Mouse (Mus musculus): ENCODE measurements around the gene Myh14. TPM values are rescaled to one million over a fixed set of nuclear protein-coding genes. Genes with fewer than 3 reads are reported as not detected.

Gene Myh14
- total RNA-seq, 1 experiment from 2014 or later = 4.3 TPM

DNA sequence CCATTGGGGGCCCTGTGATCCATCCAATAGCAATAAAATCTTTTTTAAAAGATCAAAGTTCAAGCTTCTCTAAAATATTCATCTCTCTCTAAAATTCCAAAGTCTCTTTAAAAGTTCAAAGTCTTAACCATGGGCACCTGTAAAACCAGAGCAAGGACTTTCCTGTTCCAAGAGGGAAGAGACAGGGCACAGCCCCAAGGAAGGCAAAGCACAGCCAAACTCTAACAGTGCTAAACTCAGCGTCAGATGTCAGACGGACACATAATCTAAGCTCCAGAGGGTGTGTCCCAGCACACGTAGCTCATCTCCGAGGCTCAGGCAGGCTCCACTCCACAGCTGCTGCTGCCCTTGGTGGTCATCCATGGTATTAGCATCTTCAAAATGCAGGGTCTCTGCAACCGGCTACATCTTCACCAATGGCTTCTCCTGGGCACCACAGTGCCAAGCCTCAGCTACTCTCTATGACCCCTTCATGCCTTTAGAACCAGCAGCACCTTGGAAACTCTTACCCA lies 94.3 kb downstream of the Myh14 start:
- DNase-seq = no peak

DNA sequence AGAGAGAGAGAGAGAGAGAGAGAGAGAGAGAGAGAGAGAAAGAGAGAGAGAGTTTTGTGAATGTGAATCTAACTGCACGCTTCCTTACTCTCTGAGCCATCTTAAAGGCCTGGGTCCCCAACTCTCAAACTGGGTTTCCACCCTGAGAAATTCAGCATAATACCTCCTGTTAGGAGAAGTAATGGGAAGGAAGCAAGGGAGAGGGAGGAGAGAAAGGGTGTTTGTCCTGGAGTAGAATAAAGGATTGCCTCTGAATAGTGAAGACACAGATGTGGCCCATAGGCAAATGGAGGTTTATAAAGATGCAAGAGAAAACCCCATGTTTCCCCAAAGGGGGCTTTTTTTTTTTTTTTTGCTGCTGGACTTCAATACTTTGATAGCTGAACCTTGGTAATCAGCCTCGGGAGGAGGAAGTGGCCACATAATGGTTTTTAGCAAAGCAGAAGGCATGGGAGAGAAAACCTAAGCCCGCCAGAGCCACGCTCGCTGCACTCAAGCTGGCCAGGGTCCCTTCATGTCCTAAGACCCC lies 97.6 kb downstream of the Myh14 start:
- DNase-seq = no peak

DNA sequence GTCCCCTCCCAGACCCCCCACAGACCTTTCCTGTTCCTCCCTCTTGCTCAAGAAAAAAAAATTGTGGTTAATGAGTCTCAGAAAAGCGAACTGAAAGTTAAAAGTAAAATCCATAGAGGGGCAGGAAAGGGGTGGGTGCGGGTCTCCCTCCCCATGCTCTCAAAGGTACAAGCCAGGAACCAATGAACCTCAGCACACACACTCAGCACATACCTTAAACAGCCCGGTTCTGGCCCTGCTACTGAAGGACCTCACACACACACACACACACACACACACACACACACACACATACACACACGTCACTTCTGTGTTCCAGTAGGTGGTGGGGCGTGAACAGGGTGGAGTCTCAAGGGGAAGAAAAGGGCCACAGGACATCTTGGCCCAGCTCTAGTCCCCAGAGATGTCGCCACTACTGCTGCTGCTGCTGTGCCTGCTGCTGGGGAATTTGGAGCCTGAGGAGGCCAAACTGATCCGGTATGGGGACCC lies 98.4 kb downstream of the Myh14 start, which contains the start of gene Napsa:
Gene Napsa, plus strand, starts transcription at position 168 of the 489 bp plus-strand sequence.
- no peak for DNase-seq

DNA sequence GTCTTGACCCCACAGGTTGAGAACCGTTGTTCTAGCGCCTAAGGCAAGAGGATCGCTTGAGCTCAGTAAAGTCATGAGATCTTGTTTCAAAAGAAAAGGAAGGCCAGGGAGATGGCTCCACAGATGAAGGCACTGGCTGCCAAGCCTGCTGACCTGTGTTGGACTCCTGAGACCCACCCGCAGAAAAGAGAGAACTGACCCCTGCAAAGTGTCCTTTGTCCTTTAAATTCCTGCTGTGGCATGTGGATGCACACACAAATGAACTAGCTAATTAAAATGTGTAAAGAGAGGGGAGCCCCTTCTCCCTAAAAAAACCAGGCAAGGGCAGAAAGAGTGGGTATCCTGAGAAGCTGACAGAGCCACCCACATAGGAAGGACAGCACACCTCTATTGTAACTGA lies 98.8 kb downstream of the Myh14 start:
- DNase-seq = no peak

DNA sequence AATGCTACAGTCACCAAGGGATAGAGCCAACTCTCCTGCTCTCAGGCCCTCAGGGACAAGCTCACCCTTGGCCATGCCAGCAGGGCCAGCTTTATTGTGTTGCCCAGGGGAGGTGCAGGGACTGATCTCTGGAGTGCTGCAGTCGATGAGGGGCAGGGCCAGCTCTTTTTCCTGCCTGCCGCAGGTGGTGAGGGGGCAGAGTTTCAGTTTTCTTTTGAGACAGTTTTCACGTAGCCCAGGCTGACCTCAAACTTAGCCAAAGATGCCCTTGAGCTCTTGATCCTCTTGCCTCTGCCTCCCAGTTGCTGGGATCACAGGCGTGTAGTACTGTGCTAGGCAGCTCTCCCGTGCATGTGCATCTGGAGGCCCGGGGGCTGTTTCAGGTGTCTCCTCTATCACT lies 99.7 kb downstream of the Myh14 start:
- no peak for DNase-seq

DNA sequence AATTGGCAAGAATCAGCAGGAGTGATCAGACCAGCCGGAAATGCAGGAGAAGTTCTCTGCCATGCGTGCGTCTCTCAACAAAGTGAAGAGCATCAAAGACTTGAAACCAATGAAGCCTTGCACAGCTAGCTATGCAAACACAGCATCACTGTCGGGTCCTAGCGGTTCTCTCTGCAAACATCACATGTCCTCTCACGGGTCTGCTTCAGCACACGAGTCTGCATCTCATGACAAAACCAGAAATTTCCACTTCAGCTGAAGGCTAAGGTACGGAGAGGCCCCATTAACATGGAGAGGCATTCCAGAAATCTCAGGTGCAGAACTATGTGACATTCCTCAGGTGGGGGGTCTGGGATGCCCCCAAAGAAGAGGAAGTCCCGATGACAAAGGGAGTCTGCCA lies 101.8 kb downstream of the Myh14 start:
- no peak for DNase-seq

DNA sequence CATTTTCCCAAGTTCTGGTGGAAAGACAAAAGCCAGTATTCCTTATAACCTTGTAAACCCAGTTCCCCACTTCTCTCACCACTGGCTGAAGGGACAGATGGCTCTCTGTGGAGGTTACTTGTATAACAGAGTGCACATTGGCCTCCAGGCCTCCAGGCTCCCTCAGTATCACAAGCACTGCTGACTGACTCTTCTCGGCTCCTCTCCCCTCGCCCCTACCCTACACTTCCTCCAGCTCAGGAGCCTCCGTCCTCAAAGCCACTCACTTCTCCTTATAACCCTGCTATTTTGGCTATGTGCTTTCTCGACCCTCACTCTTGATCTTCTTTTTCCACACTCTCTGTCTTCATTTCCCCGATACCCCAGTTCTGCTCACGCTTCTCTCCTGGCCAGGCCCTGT lies 105.2 kb downstream of the Myh14 start:
- no peak for DNase-seq

DNA sequence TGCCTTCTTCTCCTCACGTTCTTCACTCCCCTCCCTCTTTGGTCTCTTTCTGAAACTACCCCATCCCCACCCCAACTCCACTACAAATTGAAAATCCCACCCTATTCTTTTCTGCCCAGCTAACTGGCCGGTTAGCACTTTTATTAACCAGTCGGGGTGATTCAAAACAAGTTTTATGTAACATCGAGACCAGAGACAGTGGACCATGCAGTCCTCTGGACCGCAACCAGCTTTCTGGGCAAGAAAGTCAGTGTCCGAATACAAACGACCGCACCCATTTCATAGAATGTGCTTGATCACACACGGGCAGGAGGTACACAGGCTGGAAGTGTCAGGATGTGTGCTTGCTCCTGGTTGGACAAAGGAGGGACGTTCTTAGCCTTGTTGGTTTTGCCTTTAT lies 106.2 kb downstream of the Myh14 start:
- DNase-seq = no peak

DNA sequence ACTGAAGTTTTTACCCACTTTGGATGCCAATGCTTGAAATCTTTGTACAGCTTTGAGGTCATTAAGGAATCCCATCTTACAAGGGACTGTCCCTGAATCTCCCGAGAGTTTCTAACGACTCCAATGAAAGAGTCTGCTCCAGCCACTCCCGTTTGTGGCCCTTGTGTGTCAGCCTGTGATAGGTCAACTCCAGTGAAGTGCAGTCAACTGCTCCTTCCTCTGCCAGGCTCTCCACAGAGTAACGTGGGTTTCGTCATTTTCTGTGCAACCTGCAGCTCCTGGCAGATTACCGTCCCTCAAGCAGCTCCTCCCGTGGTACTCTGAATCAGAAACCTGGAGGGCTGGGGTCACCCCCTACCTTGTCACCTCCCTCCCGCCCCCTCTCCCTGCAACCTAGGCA lies 107.4 kb downstream of the Myh14 start:
- DNase-seq = no peak

DNA sequence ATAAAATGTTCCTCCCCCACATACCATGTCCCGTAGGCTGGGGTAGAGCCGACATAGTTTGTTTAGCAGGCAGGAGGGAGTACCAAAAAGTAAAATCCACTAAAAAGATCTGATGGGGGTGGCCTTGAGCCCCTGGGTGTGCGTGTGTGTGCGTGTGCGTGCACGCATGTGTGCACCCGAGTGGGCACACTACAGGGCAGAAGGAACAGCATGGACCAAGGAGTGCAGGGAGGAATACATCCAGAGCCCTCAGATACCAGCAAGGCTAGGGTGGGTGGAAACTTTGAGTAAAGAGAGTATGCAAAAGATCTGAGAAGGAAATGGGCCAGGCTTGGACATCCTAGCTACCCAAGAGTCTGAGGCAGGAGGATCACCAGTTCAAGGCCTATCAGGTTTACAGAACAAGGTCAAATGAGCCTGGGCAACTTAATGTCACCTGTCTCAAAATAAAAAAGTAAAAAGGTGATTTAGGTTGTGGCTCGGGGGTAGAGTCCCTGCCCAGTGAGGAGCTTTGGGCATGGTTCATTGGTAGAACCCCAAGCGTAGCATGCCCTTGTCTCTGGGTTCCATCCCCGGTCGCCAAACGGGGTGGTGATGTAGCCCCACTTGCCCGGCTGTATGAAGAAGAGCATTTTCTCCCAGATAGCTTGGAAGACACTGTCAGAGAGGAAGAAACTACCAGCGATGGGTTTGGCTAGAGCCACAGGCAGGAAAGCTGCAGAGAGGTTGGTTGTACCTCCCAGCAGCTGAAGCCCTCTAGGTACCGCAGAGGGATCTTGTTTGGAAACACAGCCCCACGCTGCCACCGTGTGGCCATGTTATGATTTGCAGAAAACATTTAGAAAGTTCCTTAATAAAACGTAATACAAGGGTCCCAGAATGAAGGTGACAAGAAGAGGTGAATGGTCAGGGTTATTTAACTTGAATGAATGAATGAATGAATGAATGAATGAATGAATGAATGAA lies 109.9 kb downstream of the Myh14 start:
- peak; percentile 74 for DNase-seq

DNA sequence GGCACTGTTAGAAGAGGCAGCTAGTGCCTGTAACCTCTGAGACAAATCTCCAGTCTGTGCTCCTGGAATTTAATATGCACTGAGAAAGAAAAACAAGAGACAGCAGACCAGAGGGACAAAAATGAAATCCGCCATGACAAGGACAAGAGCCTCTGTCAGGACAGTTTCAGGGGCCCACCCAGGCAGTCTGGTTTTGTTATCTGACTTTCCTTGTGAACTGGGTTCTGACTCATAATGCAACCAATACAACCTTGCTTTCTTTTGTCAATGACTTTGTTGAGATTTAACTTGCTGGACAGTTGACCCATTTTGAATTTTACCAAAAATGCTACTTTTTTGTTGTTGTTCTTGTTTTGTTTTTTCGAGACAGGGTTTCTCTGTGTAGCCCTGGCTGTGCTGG lies 113.0 kb downstream of the Myh14 start:
- DNase-seq = no peak

Other genes starting within 250 kb of the Myh14 start
- 4.3 and 5.8 TPM in 2 replicates for gene Lrrc4b, start 241.8 kb downstream of the Myh14 start, total RNA-seq (2021)
- gene Aspdh, start 205.5 kb downstream of the Myh14 start, total RNA-seq (2021) = 0.61 and 1.9 TPM in 2 replicates
- gene Josd2, start 202.9 kb downstream of the Myh14 start, total RNA-seq (2021) = 43.9 and 49.2 TPM in 2 replicates
- gene Emc10, start 174.3 kb downstream of the Myh14 start, total RNA-seq (2021) = 83.9 and 97.6 TPM in 2 replicates
- gene Fam71e1, start 174.3 kb downstream of the Myh14 start, total RNA-seq (2021) = 12.3 and 17.5 TPM in 2 replicates
- gene Mybpc2, start 146.2 kb downstream of the Myh14 start, total RNA-seq (2021) = not detected in 2 replicates
- 0.43 TPM in 1 of 2 replicates, not detected in the other for gene Spib, start 138.8 kb downstream of the Myh14 start, total RNA-seq (2021)
- 14.2 and 22.6 TPM in 2 replicates for gene Pold1, start 122.0 kb downstream of the Myh14 start, total RNA-seq (2021)
- 133 and 140 TPM in 2 replicates for gene Nr1h2, start 116.9 kb downstream of the Myh14 start, total RNA-seq (2021)
- gene Napsa, start 98.5 kb downstream of the Myh14 start, total RNA-seq (2021) = 0.88 TPM in 1 of 2 replicates, not detected in the other
- 5.9 and 6.0 TPM in 2 replicates for gene Kcnc3, start 80.2 kb downstream of the Myh14 start, total RNA-seq (2021)
- gene Izumo2, start 37.9 kb upstream of the Myh14 start, total RNA-seq (2021) = not detected in 2 replicates
- 58.7 and 59.3 TPM in 2 replicates for gene Vrk3, start 77.6 kb upstream of the Myh14 start, total RNA-seq (2021)
- 0.71 and 0.88 TPM in 2 replicates for gene Zfp473, start 80.2 kb upstream of the Myh14 start, total RNA-seq (2021)
- gene Nup62, start 145.2 kb upstream of the Myh14 start, total RNA-seq (2021) = 40.5 and 44.4 TPM in 2 replicates
- gene Il4i1, start 145.5 kb upstream of the Myh14 start, total RNA-seq (2021) = 2.8 and 3.4 TPM in 2 replicates
- gene Atf5, start 145.8 kb upstream of the Myh14 start, total RNA-seq (2021) = 108 and 165 TPM in 2 replicates
- gene Akt1s1, start 178.1 kb upstream of the Myh14 start, total RNA-seq (2021) = 116 and 138 TPM in 2 replicates
- 62.1 and 88.5 TPM in 2 replicates for gene Tbc1d17, start 178.2 kb upstream of the Myh14 start, total RNA-seq (2021)
- gene Pnkp, start 186.3 kb upstream of the Myh14 start, total RNA-seq (2021) = 53.2 and 55.8 TPM in 2 replicates
- gene Ptov1, start 198.9 kb upstream of the Myh14 start, total RNA-seq (2021) = 309 and 326 TPM in 2 replicates
- gene Med25, start 221.9 kb upstream of the Myh14 start, total RNA-seq (2021) = 93.7 and 103 TPM in 2 replicates
- 37.4 and 37.8 TPM in 2 replicates for gene Fuz, start 225.2 kb upstream of the Myh14 start, total RNA-seq (2021)

Data from adrenal gland, postnatal 25 days (tissue).